Mouse (Mus musculus) thymus, postnatal 14 days (tissue): Measurements from ENCODE around the gene Tat.
"Not testable (repeated sequence)": the region's sequence is repeated elsewhere in the genome, so short reads cannot be mapped to it uniquely, and the experiment has no call there.

Experiments used
- DNase-seq: peaks from one replicate; pipeline ENCODE4 v3.0.0; 2021

Gene Tat

DNA sequence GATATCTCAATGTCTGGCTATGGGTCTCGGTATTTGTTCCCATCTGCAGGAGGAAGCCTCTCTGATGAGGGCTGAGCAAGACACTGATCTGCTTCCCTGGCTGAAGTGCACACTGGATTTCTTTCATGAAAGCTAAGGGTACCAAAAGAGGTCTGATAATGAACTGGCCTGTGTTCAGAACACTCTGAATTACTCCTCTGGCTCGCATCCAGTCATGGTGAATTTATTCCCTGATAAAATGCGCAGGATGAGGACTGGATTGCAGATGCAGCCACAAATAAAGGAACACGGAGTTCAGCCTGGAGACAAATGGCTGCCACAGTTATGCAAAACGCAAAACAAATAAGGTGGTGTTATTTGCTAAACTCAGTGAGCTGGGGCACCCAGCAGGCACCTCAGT lies 6.3 kb upstream of the Tat start:
- no peak for DNase-seq

GRCm38 (mm10) chr8:109986384-109986783 lies 3.9 kb upstream of the Tat start:
- DNase-seq: peak; percentile 8

DNA sequence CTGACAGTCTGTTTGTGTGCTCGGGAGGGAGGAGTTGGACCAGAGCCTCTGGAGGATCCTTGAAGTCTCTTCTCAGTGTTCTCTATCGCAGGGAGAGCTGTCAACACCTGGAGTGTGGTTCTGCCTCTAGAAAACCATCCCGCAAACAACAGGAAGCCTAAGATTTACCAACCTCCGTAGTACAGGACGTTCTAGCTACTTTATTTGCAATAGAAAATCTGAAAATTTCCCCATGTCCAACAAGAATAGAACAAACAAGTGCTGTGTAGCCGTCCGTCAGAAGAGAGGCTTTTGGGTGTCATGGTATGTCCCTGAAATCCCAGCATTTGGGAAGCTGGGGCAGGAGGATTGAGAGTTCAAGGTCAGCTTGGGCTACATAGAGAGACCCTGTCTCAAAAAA lies 2.5 kb upstream of the Tat start:
- no peak for DNase-seq

GRCm38 (mm10) chr8:109989151-109989550 lies 1.1 kb upstream of the Tat start:
- DNase-seq: no peak

GRCm38 (mm10) chr8:109992166-109992565 lies 1.9 kb downstream of the Tat start:
- DNase-seq: no peak

- DNase-seq: no peak
Observed at GRCm38 (mm10) chr8:109992951-109993350, 2.7 kb downstream of the Tat start.

DNA sequence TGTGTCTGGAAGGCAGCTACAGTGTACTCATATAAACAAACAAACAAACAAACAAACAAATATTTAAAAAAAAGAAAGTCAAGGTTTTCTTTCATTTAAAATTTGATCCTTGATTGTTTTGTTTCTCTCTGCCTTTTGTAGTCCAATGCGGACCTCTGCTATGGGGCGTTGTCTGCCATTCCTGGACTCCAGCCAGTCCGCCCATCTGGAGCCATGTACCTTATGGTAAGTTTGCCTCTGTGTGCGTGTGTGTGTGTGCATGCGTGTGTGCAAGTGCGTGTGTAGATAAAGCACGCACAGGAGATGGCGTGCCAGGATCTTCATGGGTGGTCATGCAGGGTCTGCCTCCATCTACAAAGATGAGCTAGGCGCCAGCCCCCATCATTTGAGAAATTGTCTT lies 7.1 kb downstream of the Tat start:
- DNase-seq: no peak

- DNase-seq: no peak
Observed at GRCm38 (mm10) chr8:109998066-109998465, 7.8 kb downstream of the Tat start.

GRCm38 (mm10) chr8:109999974-110000373 lies 9.7 kb downstream of the Tat start:
- DNase-seq: no peak

DNA sequence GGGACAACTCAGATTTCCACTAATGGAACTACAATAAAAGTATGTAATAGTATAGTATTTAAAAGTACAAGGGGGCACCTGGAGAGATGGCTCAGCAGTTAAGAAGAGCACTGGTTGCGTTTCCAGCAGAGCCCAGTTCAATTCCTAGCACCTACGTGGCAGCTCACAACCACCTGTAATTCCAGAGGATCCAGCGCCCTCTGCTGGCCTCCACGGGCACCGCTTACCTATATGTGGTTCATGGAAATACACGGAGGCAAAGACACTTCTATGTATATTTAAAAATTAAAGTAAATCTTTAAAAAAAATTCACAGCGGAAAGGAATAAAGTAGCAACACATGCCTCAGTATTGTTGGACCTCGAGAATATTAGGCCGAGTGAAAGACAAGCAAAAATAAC lies 12.7 kb downstream of the Tat start:
- peak; percentile 49 for DNase-seq

DNA sequence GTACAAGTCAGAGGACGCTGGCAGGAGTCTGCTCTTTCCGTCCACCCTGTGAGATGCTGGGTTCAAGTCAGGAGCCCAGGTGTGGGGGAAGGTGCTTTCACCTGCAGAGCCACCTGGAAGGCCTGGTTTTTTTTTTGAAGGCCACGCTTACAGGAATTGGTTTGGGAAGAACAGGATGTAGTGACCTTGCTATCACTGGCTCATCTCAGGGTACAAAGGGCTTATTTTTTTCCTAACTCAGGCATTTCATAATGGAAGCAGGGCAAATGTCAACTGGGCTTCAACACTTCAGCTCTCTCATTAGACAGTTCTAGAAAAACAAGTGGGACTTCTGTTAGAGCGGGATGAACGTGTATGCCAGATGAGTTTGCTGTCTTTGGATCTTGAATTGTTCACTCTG lies 14.1 kb downstream of the Tat start:
- no peak for DNase-seq

GRCm38 (mm10) chr8:110006312-110007023 lies 16.2 kb downstream of the Tat start:
- DNase-seq: no peak

GRCm38 (mm10) chr8:110008228-110008994 lies 18.2 kb downstream of the Tat start:
- no peak for DNase-seq

DNA sequence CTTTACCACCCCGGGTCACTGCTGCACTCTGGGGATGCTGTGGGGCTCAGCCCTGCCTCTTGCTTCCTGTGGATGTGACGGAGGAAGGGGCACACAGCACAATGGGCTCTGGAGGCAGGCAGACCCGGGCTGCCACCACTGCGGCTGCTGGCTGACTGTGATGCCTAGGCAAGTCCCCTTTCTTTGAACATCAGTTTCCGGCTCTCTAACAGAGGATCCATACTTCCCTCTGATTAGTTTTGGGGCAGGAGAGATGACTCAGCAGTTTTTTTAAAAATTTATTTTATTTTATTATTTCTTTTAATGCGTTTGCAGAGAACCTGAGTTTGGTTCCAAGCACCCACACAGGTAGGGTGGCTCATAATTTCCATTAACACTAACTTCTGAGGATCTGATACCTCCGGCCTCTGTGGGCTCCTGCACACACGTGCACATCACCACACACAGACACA lies 18.8 kb downstream of the Tat start:
- DNase-seq: no peak

DNA sequence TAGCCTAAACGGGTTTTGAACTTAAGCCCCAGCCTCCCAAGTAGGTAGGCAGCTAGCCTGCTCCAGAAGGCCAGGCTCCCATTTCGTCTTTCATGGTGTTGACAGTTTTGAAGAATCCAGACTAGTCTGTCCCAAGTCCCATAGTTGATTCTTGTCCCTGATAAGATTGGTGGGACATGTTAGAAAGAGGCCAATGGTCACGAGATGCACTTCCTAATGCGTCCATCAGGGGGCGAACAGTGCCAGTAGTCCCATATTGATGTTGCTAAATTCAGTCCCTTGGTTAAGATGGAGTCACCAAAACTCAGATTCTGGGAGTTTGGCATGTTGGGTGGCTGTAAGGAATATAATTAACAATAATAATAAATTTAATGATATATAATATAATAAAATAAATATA lies 20.6 kb downstream of the Tat start:
- DNase-seq: peak; percentile 20

- no peak for DNase-seq
Observed at GRCm38 (mm10) chr8:110022081-110022480, 31.8 kb downstream of the Tat start.

- DNase-seq: no peak
Observed at GRCm38 (mm10) chr8:110022768-110023344, 32.6 kb downstream of the Tat start.

DNA sequence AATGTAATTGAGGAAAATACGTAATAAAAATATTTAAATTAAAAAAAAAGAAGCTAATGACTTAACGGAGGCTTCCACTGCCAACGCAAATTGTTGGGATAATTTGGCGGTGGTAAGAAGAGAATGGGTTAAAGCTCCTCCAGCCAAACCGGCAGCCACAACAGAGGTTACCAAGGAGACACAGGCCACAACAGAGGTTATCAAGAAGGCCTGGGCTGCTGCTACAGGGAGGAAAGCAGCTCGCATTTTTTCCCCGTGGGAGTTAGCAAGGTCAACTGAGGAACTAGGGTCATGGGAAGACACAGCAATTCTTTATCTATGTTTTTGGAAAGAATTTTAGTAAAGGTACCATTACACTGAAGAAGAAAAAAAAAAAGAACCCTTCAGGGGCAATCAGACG lies 43.5 kb downstream of the Tat start:
- not testable (repeated sequence) for DNase-seq

GRCm38 (mm10) chr8:110034331-110034730 lies 44.1 kb downstream of the Tat start:
- DNase-seq: no peak

GRCm38 (mm10) chr8:110036156-110036555 lies 45.9 kb downstream of the Tat start:
- DNase-seq: no peak

GRCm38 (mm10) chr8:110039216-110039615 lies 49.0 kb downstream of the Tat start:
- no peak for DNase-seq

- no peak for DNase-seq
Observed at GRCm38 (mm10) chr8:110039659-110040058, 49.4 kb downstream of the Tat start, which contains the start of gene Chst4. Chst4 (minus strand) TSS chr8:110039740.

DNA sequence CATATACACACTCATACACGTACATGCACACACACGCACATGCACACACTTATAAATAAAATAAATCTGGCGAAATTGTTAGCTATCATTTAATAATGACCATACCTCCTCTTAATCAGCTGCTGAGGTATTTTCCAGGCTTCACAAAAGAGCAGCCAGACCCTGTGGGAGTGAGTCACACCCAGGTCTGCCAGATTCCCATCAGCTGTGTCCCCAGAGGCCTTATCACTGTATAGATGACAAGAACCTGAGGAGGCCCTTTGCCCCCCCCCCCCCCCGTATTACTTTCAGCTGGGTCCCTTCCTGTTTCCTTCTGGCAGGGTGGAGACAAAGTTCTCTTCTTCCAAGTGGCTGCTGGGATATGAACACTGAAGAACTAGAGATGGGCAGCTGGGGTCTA lies 50.3 kb downstream of the Tat start:
- no peak for DNase-seq
